Mouse (Mus musculus) heart, postnatal 0 days (tissue): ENCODE measurements around the gene Prkca. TPM values are rescaled to one million over a fixed set of nuclear protein-coding genes. Genes with fewer than 3 reads are reported as not detected.
A peak's percentile ranks its signal among the peaks of the same experiment; 100 is the strongest.

Experiments
- ATAC-seq: fragments of 200-750 bp; cut with Nextera tagmentation; 2 replicates; pipeline ENCODE4 v1.8.0; 2017; ENCODE audit warnings: low read depth, moderate number of reproducible peaks, moderate library complexity; ENCODE audit not compliant: insufficient read depth
- DNase-seq: peaks from one replicate; pipeline ENCODE4 v3.0.0-alpha.2; 2016; ENCODE audit warnings: low spot score
- H3K27ac ChIP-seq: fragments of 300-500 bp; sonication (generic); 2 replicates; pipeline ENCODE4 v1.5.1; 2014; ENCODE audit warnings: low read depth, mild to moderate bottlenecking
- H3K27me3 ChIP-seq: fragments of 300-500 bp; sonication (generic); 2 replicates; pipeline ENCODE4 v1.6.1; 2014; ENCODE audit warnings: low read length, mixed read lengths; ENCODE audit not compliant: control insufficient read depth, insufficient read depth
- H3K36me3 ChIP-seq: fragments of 300-500 bp; sonication (generic); replicated peaks from 2 replicates; pipeline ENCODE4 v1.6.1; 2014; ENCODE audit warnings: low read length, mixed read lengths; ENCODE audit not compliant: control insufficient read depth, insufficient read depth
- H3K4me1 ChIP-seq: fragments of 300-500 bp; sonication (generic); 2 replicates; pipeline ENCODE4 v1.6.1; 2014; ENCODE audit warnings: antibody characterized with exemption; ENCODE audit not compliant: control insufficient read depth, insufficient read depth
- H3K4me2 ChIP-seq: fragments of 300-500 bp; sonication (generic); 2 replicates; pipeline ENCODE4 v1.6.1; 2014; ENCODE audit warnings: low read depth, mild to moderate bottlenecking, low read length, moderate library complexity
- H3K4me3 ChIP-seq: fragments of 300-500 bp; sonication (generic); 2 replicates; pipeline ENCODE4 v1.5.1; 2014; ENCODE audit warnings: low read depth, low read length
- H3K9ac ChIP-seq: fragments of 300-500 bp; sonication (generic); replicated peaks from 2 replicates; pipeline ENCODE4 v1.6.1; 2014; ENCODE audit warnings: low read depth, low read length, mixed read lengths
- H3K9me3 ChIP-seq: fragments of 300-500 bp; sonication (generic); replicated peaks from 2 replicates; pipeline ENCODE4 v1.6.1; 2016; ENCODE audit warnings: low read length; ENCODE audit not compliant: control insufficient read depth
- CTCF ChIP-seq: IDR thresholded peaks from 2 replicates; pipeline ENCODE4 v1.5.1; 2016; ENCODE audit warnings: antibody characterized with exemption, control low read depth, low read depth
- EP300 ChIP-seq: IDR thresholded peaks from 2 replicates; pipeline ENCODE4 v1.6.1; 2016; ENCODE audit warnings: antibody characterized with exemption, low read depth
- WGBS: fragments of 180-500 bp; shearing (Covaris S2); extraction: QIAGEN DNeasy Blood & Tissue Kit; methylation state at CpG from one replicate; pipeline ENCODE4 v1.1.7; 2014; 5-methylcytosine and 5-hydroxymethylcytosine counted together
- polyA plus RNA-seq: library from polyadenylated mRNA; unstranded; fragments of >200 nt; fragmentation: Nextera tagmentation; extraction: Ambion mirVana; gene quantifications from 2 replicates; pipeline ENCODE4 v1.2.1, GENCODE M21; 2015
- total RNA-seq: library from RNA; depleted of rRNA; stranded (reverse); fragments of >200 nt; gene quantifications from 2 replicates; pipeline ENCODE4 v1.2.3, GENCODE M21; 2014; ENCODE audit warnings: low replicate concordance

Prkca gene
- total and polyA plus RNA-seq, 2 experiments from 2014 or later, result 7.0 to 11.2 TPM

- Histone ChIP-seq H3K9ac (no peak overlapping the region), H3K4me3 (no peak overlapping the region), H3K9me3 (no peaks in the 10 kb centered on the region), H3K4me2 (no peak overlapping the region), H3K27ac (no peak overlapping the region), H3K27me3 (no peaks in the 10 kb centered on the region), H3K36me3 (peaks cover 4% of the 10 kb centered on the region; the same call in 1 of the 2 replicates), H3K4me1 (peaks cover 13% of the 10 kb centered on the region)
- DNase-seq, result no peak
- ATAC-seq, result no peak
- 73% methylated on average over 4 of the region's 4 CpGs for WGBS
- TF ChIP-seq EP300 (no peak), CTCF (no peak)
Observed at GRCm38 (mm10) chr11:108340293-108340692, 3.4 kb downstream of the Prkca start.

GRCm38 (mm10) chr11:108336445-108336844 lies 7.3 kb downstream of the Prkca start:
- 22% methylated on average over 5 of the region's 5 CpGs for WGBS
- Histone ChIP-seq H3K9ac (no peak overlapping the region), H3K4me1 (peaks cover 7% of the 10 kb centered on the region), H3K4me2 (peak overlapping the region; percentile 28; the same call in 1 of the 2 replicates), H3K27ac (peak overlapping the region; percentile 54), H3K36me3 (peaks cover 10% of the 10 kb centered on the region; the same call in 1 of the 2 replicates), H3K9me3 (no peaks in the 10 kb centered on the region), H3K4me3 (no peak overlapping the region), H3K27me3 (no peaks in the 10 kb centered on the region)
- ATAC-seq, result peak; percentile 57; the same call in 1 of the 2 replicates
- no peak for TF ChIP-seq CTCF
- TF ChIP-seq EP300, result no peak
- peak; percentile 49 for DNase-seq

GRCm38 (mm10) chr11:108335536-108335935 lies 8.2 kb downstream of the Prkca start:
- 82% methylated on average over 4 of the region's 4 CpGs for WGBS
- Histone ChIP-seq H3K4me3 (no peak overlapping the region), H3K27me3 (no peaks in the 10 kb centered on the region), H3K36me3 (peaks cover 10% of the 10 kb centered on the region; the same call in 1 of the 2 replicates), H3K9me3 (no peaks in the 10 kb centered on the region), H3K9ac (no peak overlapping the region), H3K4me2 (no peak overlapping the region), H3K27ac (no peak overlapping the region), H3K4me1 (peaks cover 7% of the 10 kb centered on the region)
- TF ChIP-seq EP300 (no peak), CTCF (no peak)
- DNase-seq (no peak), ATAC-seq (no peak)

GRCm38 (mm10) chr11:108334658-108335057 lies 9.1 kb downstream of the Prkca start:
- H3K36me3 ChIP-seq, result peaks cover 7% of the 10 kb centered on the region; the same call in 1 of the 2 replicates
- no peak overlapping the region for H3K4me3 ChIP-seq
- peaks cover 7% of the 10 kb centered on the region for H3K4me1 ChIP-seq
- no peaks in the 10 kb centered on the region for H3K27me3 ChIP-seq
- H3K9me3 ChIP-seq, result no peaks in the 10 kb centered on the region
- WGBS, result 49% methylated on average over 2 of the region's 3 CpGs
- no peak for ATAC-seq
- no peak overlapping the region for H3K9ac ChIP-seq
- no peak for DNase-seq
- TF ChIP-seq CTCF (no peak), EP300 (no peak)
- no peak overlapping the region for H3K4me2 ChIP-seq
- H3K27ac ChIP-seq, result no peak overlapping the region

GRCm38 (mm10) chr11:108333583-108334379 lies 9.9 kb downstream of the Prkca start:
- Histone ChIP-seq H3K4me2 (no peak overlapping the region), H3K4me3 (no peak overlapping the region), H3K27ac (no peak overlapping the region), H3K36me3 (0 out of 2 replicates have a peak, but pooled peaks cover 6% of the 10 kb centered on the region), H3K27me3 (no peaks in the 10 kb centered on the region), H3K9me3 (no peaks in the 10 kb centered on the region), H3K4me1 (peaks cover 7% of the 10 kb centered on the region), H3K9ac (no peak overlapping the region)
- TF ChIP-seq CTCF (no peak), EP300 (no peak)
- DNase-seq, result no peak
- no peak for ATAC-seq
- 47% methylated on average over 8 of the region's 8 CpGs for WGBS

GRCm38 (mm10) chr11:108333006-108333405 lies 10.7 kb downstream of the Prkca start:
- peaks cover 7% of the 10 kb centered on the region for H3K4me1 ChIP-seq
- ATAC-seq (no peak), DNase-seq (no peak)
- no peak overlapping the region for H3K9ac ChIP-seq
- H3K9me3 ChIP-seq, result no peaks in the 10 kb centered on the region
- H3K27ac ChIP-seq, result no peak overlapping the region
- no peak overlapping the region for H3K4me3 ChIP-seq
- no peak overlapping the region for H3K4me2 ChIP-seq
- 47% methylated on average over 5 of the region's 5 CpGs for WGBS
- TF ChIP-seq CTCF, result no peak
- no peak for TF ChIP-seq EP300
- H3K27me3 ChIP-seq, result no peaks in the 10 kb centered on the region
- H3K36me3 ChIP-seq, result 0 out of 2 replicates have a peak, but pooled peaks cover 6% of the 10 kb centered on the region
